Comparison of ENCODE assay signal across 10 mouse cellular contexts in genomic region chr3:37962043-37962810, GRCm38 (mm10).
DNase-seq lines count a peak whose midpoint lies in the region; ATAC-seq and TF ChIP-seq lines count a peak whose summit lies in the region.
"Had no signal": no experiment of that assay in that cellular context is flagged by ENCODE, and none has a peak within 500 bp of the region (broad histone marks: within the 10 kb centered on the region; RNA-seq: fewer than 3 reads in every experiment).

No protein-coding gene starts in this region.

- H3K27ac ChIP-seq in midbrain, embryonic 16.5 days (ENCODE audit: low read length): no peak overlapping the region
- H3K27ac ChIP-seq in midbrain, embryonic 14.5 days (replicated peaks; ENCODE audit: low read depth, low read length): no peak overlapping the region
- no peak overlapping the region for H3K27ac ChIP-seq in limb, embryonic 14.5 days (replicated peaks; ENCODE audit: low read depth, low read length)
- H3K27ac ChIP-seq in stomach, postnatal 0 days (replicated peaks): no peak overlapping the region
- no peak overlapping the region for H3K27ac ChIP-seq in forebrain, embryonic 14.5 days (ENCODE audit: low read depth, low read length)

- no peaks in the 10 kb centered on the region for H3K9me3 ChIP-seq in midbrain, embryonic 16.5 days (replicated peaks; ENCODE audit: control insufficient read depth, low read length, poor library complexity, severe bottlenecking)
- no peaks in the 10 kb centered on the region for H3K9me3 ChIP-seq in midbrain, embryonic 14.5 days (ENCODE audit: control insufficient read depth, low read length)
- H3K9me3 ChIP-seq in limb, embryonic 14.5 days (ENCODE audit: control insufficient read depth, low read length): no peaks in the 10 kb centered on the region
- no peaks in the 10 kb centered on the region for H3K9me3 ChIP-seq in stomach, postnatal 0 days (ENCODE audit: control insufficient read depth, low read length)
- no peaks in the 10 kb centered on the region for H3K9me3 ChIP-seq in forebrain, embryonic 14.5 days (replicated peaks; ENCODE audit: control insufficient read depth, low read length)
- H3K9me3 ChIP-seq: megakaryocyte, embryonic 14.5 days had no signal

- H3K27me3 ChIP-seq in midbrain, embryonic 16.5 days (ENCODE audit: control insufficient read depth, insufficient read depth, low read depth, low read length): no peaks in the 10 kb centered on the region; the same call in 1 of the 2 replicates
- 0 out of 2 replicates have a peak, but pooled peaks cover 2% of the 10 kb centered on the region for H3K27me3 ChIP-seq in midbrain, embryonic 14.5 days (ENCODE audit: control insufficient read depth, insufficient read depth, low read length)
- no peaks in the 10 kb centered on the region for H3K27me3 ChIP-seq in limb, embryonic 14.5 days (ENCODE audit: control insufficient read depth, insufficient read depth, low read length)
- H3K27me3 ChIP-seq in stomach, postnatal 0 days (ENCODE audit: control insufficient read depth, insufficient read depth, low read length): no peaks in the 10 kb centered on the region
- H3K27me3 ChIP-seq in forebrain, embryonic 14.5 days (replicated peaks; ENCODE audit: control insufficient read depth, insufficient read depth, low read length): no peaks in the 10 kb centered on the region

- peak; percentile 58 for ATAC-seq in midbrain, embryonic 16.5 days
- ATAC-seq in midbrain, embryonic 14.5 days (ENCODE audit: low FRiP score, low TSS enrichment): no peak
- ATAC-seq in limb, embryonic 14.5 days (ENCODE audit: low FRiP score, low read depth): peak; percentile 79; the same call in 1 of the 2 replicates
- ATAC-seq in stomach, postnatal 0 days (ENCODE audit: low FRiP score, low TSS enrichment): peak; percentile 87; the same call in 1 of the 2 replicates
- ATAC-seq in forebrain, embryonic 14.5 days: no peak

- H3K9ac ChIP-seq in midbrain, embryonic 16.5 days (ENCODE audit: low read depth, low read length): no peak overlapping the region
- H3K9ac ChIP-seq in midbrain, embryonic 14.5 days (replicated peaks; ENCODE audit: low read length): no peak overlapping the region
- no peak overlapping the region for H3K9ac ChIP-seq in limb, embryonic 14.5 days (ENCODE audit: low read depth, low read length, severe bottlenecking)
- H3K9ac ChIP-seq in stomach, postnatal 0 days (ENCODE audit: low read length): no peak overlapping the region
- H3K9ac ChIP-seq in forebrain, embryonic 14.5 days (ENCODE audit: low read length): no peak overlapping the region

- 61% methylated on average over 12 of the region's 12 CpGs for WGBS in midbrain, embryonic 16.5 days
- 69% methylated on average over 12 of the region's 12 CpGs for WGBS in midbrain, embryonic 14.5 days
- 37% methylated on average over 12 of the region's 12 CpGs for WGBS in limb, embryonic 14.5 days
- 44% methylated on average over 12 of the region's 12 CpGs for WGBS in stomach, postnatal 0 days
- WGBS in forebrain, embryonic 14.5 days: 70% methylated on average over 12 of the region's 12 CpGs

- H3K4me2 ChIP-seq in midbrain, embryonic 16.5 days (ENCODE audit: low read length): no peak overlapping the region
- no peak overlapping the region for H3K4me2 ChIP-seq in midbrain, embryonic 14.5 days (ENCODE audit: low read length)
- H3K4me2 ChIP-seq in limb, embryonic 14.5 days (replicated peaks; ENCODE audit: low read depth, low read length, severe bottlenecking): no peak overlapping the region
- peak overlapping the region; percentile 31; the same call in 1 of the 2 replicates for H3K4me2 ChIP-seq in stomach, postnatal 0 days (replicated peaks; ENCODE audit: low read depth)
- H3K4me2 ChIP-seq in forebrain, embryonic 14.5 days (ENCODE audit: low read length): no peak overlapping the region

- no peak for TF ChIP-seq POLR2A in limb, embryonic 14.5 days (IDR thresholded peaks at IDR 0.05; ENCODE audit: borderline replicate concordance, extremely low read depth, insufficient read depth, insufficient read length)

- no peaks in the 10 kb centered on the region for H3K36me3 ChIP-seq in midbrain, embryonic 16.5 days (ENCODE audit: control insufficient read depth, insufficient read depth, low read length)
- no peaks in the 10 kb centered on the region for H3K36me3 ChIP-seq in midbrain, embryonic 14.5 days (ENCODE audit: control insufficient read depth, insufficient read depth, low read length)
- no peaks in the 10 kb centered on the region for H3K36me3 ChIP-seq in limb, embryonic 14.5 days (ENCODE audit: control insufficient read depth, insufficient read depth, low read length)
- H3K36me3 ChIP-seq in stomach, postnatal 0 days (ENCODE audit: control insufficient read depth, insufficient read depth, low read length): no peaks in the 10 kb centered on the region
- H3K36me3 ChIP-seq in forebrain, embryonic 14.5 days (ENCODE audit: control insufficient read depth, insufficient read depth, low read length): no peaks in the 10 kb centered on the region

- no peak for TF ChIP-seq EP300 in stomach, postnatal 0 days (optimal IDR thresholded peaks at IDR 0.05)

- TF ChIP-seq CTCF in stomach, postnatal 0 days (IDR thresholded peaks at IDR 0.05; ENCODE audit: low read depth): no peak

- no peak for DNase-seq in midbrain, embryonic 14.5 days
- peak; percentile 80 for DNase-seq in kidney, adult 18-20 months
- peak; percentile 24 for DNase-seq in limb, embryonic 14.5 days (ENCODE audit: low spot score)
- peak; percentile 73 for DNase-seq in stomach, postnatal 0 days (ENCODE audit: low spot score)
- no peak for DNase-seq in forebrain, embryonic 14.5 days (ENCODE audit: low spot score)
- DNase-seq in testis, postnatal 10 days (ENCODE audit: low spot score): no peak
- no peak for DNase-seq in thymus, postnatal 14 days
- DNase-seq: heart, postnatal 36 days had no signal

- H3K4me3 ChIP-seq in midbrain, embryonic 16.5 days (ENCODE audit: low read depth, low read length): no peak overlapping the region
- H3K4me3 ChIP-seq in midbrain, embryonic 14.5 days (replicated peaks; ENCODE audit: low read depth, low read length): no peak overlapping the region
- no peak overlapping the region for H3K4me3 ChIP-seq in limb, embryonic 14.5 days (replicated peaks; ENCODE audit: low read length)
- no peak overlapping the region for H3K4me3 ChIP-seq in stomach, postnatal 0 days (ENCODE audit: low read depth, low read length)
- no peak overlapping the region for H3K4me3 ChIP-seq in forebrain, embryonic 14.5 days (ENCODE audit: low read depth, low read length)
- H3K4me3 ChIP-seq: megakaryocyte, embryonic 14.5 days had no signal

- H3K4me1 ChIP-seq in midbrain, embryonic 16.5 days (ENCODE audit: control insufficient read depth, insufficient read depth, low read length): no peaks in the 10 kb centered on the region
- H3K4me1 ChIP-seq in midbrain, embryonic 14.5 days (ENCODE audit: control insufficient read depth, insufficient read depth, low read length): no peaks in the 10 kb centered on the region
- peaks cover 8% of the 10 kb centered on the region; the same call in 1 of the 2 replicates for H3K4me1 ChIP-seq in limb, embryonic 14.5 days (ENCODE audit: control insufficient read depth, insufficient read depth, low read length)
- H3K4me1 ChIP-seq in stomach, postnatal 0 days (replicated peaks; ENCODE audit: control insufficient read depth, insufficient read depth): 0 out of 2 replicates have a peak, but pooled peaks cover 2% of the 10 kb centered on the region
- H3K4me1 ChIP-seq in forebrain, embryonic 14.5 days (ENCODE audit: control insufficient read depth, insufficient read depth, low read length): no peaks in the 10 kb centered on the region

Comparison
In these comparisons a context has a peak if more than half of its experiments do, and no peak if none do; other contexts are left out.
1. ATAC-seq: peak in midbrain, embryonic 16.5 days (single experiment), limb, embryonic 14.5 days (single experiment) and stomach, postnatal 0 days (single experiment); none in midbrain, embryonic 14.5 days (single experiment) and forebrain, embryonic 14.5 days (single experiment).
2. DNase-seq: peak in kidney, adult 18-20 months (single experiment), limb, embryonic 14.5 days (single experiment) and stomach, postnatal 0 days (single experiment); none in midbrain, embryonic 14.5 days (single experiment), forebrain, embryonic 14.5 days (single experiment), testis, postnatal 10 days (single experiment) and thymus, postnatal 14 days (single experiment).